Mouse (Mus musculus): ENCODE results near the gene Nectin1. TPM values are rescaled to one million over a fixed set of nuclear protein-coding genes. Genes with fewer than 3 reads are reported as not detected.

The Nectin1 gene
- total and polyA plus RNA-seq, 3 experiments, result 0.26 to 1.9 (median 1.8) TPM

- TF ChIP-seq MAFK (IDR thresholded peaks at IDR 0.05; ENCODE audit: insufficient replicate concordance, low read length), result no peak
These were observed 83.8 kb downstream of the Nectin1 start (continued) for GRCm38 (mm10) chr9:43827593-43827992.

GRCm38 (mm10) chr9:43828960-43829359 lies 85.2 kb downstream of the Nectin1 start:
- TF ChIP-seq KAT2A (IDR thresholded peaks at IDR 0.05; ENCODE audit: insufficient replicate concordance, low read length) (no peak), USF1 (IDR thresholded peaks at IDR 0.05; ENCODE audit: low read depth, low read length) (no peak), MAZ (IDR thresholded peaks at IDR 0.05; ENCODE audit: low read depth, low read length) (no peak), UBTF (IDR thresholded peaks at IDR 0.05; ENCODE audit: low read depth, low read length) (no peak), ZKSCAN1 (IDR thresholded peaks at IDR 0.05; ENCODE audit: borderline replicate concordance, low read depth, low read length) (no peak), ZNF384 (IDR thresholded peaks at IDR 0.05; ENCODE audit: low read depth, low read length) (no peak), E2F4 (IDR thresholded peaks at IDR 0.05; ENCODE audit: insufficient replicate concordance, low read depth, low read length) (no peak), CHD1 (IDR thresholded peaks at IDR 0.05; ENCODE audit: low read depth, low read length) (no peak), POLR2A (IDR thresholded peaks at IDR 0.05; ENCODE audit: low read depth, low read length) (no peak), SMC3 (IDR thresholded peaks at IDR 0.05; ENCODE audit: low read depth, low read length) (no peak), ETS1 (conservative IDR thresholded peaks at IDR 0.05; ENCODE audit: low read depth, low read length) (no peak), HCFC1 (IDR thresholded peaks at IDR 0.05; ENCODE audit: low read depth, low read length) (no peak), MXI1 (IDR thresholded peaks at IDR 0.05; ENCODE audit: low read depth, low read length) (no peak), JUN (IDR thresholded peaks at IDR 0.05; ENCODE audit: insufficient read depth, low read depth, low read length) (no peak), NELFE (IDR thresholded peaks at IDR 0.05; ENCODE audit: low read depth, low read length) (no peak), USF2 (conservative IDR thresholded peaks at IDR 0.05; ENCODE audit: low read depth, low read length) (no peak), BHLHE40 (IDR thresholded peaks at IDR 0.05; ENCODE audit: low read depth, low read length) (no peak), PAX5 (IDR thresholded peaks at IDR 0.05; ENCODE audit: low read length) (no peak), CTCF (conservative IDR thresholded peaks at IDR 0.05 in 1 of 2, IDR thresholded peaks at IDR 0.05 in 1 of 2; ENCODE audit: low read depth in 2 of 2, low read length in 2 of 2) (no peak), SIN3A (IDR thresholded peaks at IDR 0.05; ENCODE audit: low read length) (no peak)
- Histone ChIP-seq H3K4me3 (replicated peaks in 1 of 3; ENCODE audit: low read depth in 2 of 3, low read length in 2 of 3, poor library complexity in 1 of 3) (no peak overlapping the region), H3K27me3 (replicated peaks) (peaks cover 84% of the 10 kb centered on the region), H3K4me2 (ENCODE audit: insufficient read depth, low read depth, poor library complexity, severe bottlenecking) (no peak overlapping the region), H3K36me3 (replicated peaks in 1 of 2; ENCODE audit: control insufficient read depth in 1 of 2, insufficient read depth in 1 of 2, low read length in 1 of 2) (no peaks in the 10 kb centered on the region), H3K9ac (ENCODE audit: insufficient read depth, low read depth) (no peak overlapping the region), H3K4me1 (ENCODE audit: control insufficient read depth in 1 of 2, insufficient read depth in 2 of 2) (no peaks in the 10 kb centered on the region), H3K9me3 (replicated peaks; ENCODE audit: low read length) (no peaks in the 10 kb centered on the region), H3K27ac (ENCODE audit: insufficient read depth, low read depth) (no peak overlapping the region), H3K79me2 (replicated peaks; ENCODE audit: control insufficient read depth, extremely low read depth, insufficient read depth, poor library complexity, severe bottlenecking) (no peaks in the 10 kb centered on the region)
- in situ Hi-C loops (cut with MboI; ENCODE audit: low pct_ligation_motif_present, low pct_unique_long_range_greater_than_20kb, low sequenced_read_pairs), result loop anchor here (25.0 kb wide), 1 partner anchor 492 kb away; no protein-coding TSS in a partner anchor
- dilution Hi-C loops (cut with MboI; ENCODE audit: extremely low pct_ligation_motif_present, extremely low pct_unique_long_range_greater_than_20kb, low sequenced_read_pairs), result no loop called here
- no peak for DNase-seq (ENCODE audit: extremely low read depth)
